ENCODE assay signal across 8 mouse cellular contexts in the genomic region with DNA sequence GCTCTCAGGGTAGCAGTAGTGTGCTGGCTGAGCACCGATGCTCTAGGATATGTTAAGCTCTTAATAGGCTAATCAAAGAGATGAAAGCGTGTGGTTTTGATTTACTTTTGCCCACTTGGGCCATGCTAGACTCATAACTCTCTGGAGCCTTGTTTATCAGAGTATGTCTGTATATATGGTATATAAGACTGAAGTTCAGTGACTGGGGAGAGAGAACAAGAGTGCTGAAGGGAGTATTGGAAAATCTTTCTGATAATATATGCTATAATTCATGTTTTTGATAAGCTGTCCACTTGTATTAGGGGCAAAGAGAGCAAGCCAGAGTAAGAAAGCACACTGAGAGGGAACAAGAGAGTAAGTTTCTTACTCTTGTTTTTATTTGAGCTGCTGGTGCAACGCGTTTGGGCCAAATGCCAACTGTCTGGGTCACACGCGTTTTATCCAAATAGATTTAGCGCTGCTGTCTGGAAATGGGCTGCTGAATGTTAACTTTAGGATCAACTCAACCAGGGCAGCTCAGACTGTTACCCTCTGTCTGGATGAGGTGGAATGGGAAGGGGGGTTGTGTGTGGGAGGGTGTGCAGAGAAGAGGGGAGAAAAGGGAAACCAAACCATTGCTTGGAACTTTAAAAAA. TPM values are rescaled to one million over a fixed set of nuclear protein-coding genes. Genes with fewer than 3 reads are reported as not detected.
DNase-seq lines count a peak whose midpoint lies in the region; ATAC-seq and TF ChIP-seq lines count a peak whose summit lies in the region.

No protein-coding gene starts in this region.

- no peak for TF ChIP-seq EP300 in stomach, postnatal 0 days (optimal IDR thresholded peaks at IDR 0.05)

- H3K4me3 ChIP-seq in intestine, embryonic 15.5 days (replicated peaks): peak overlapping the region; percentile 40
- H3K4me3 ChIP-seq in limb, embryonic 15.5 days: peak overlapping the region; percentile 47
- peak overlapping the region; percentile 43 for H3K4me3 ChIP-seq in midbrain, embryonic 13.5 days (replicated peaks)
- peak overlapping the region; percentile 53 for H3K4me3 ChIP-seq in stomach, postnatal 0 days (ENCODE audit: low read depth, low read length)

- H3K36me3 ChIP-seq in intestine, embryonic 15.5 days: no peaks in the 10 kb centered on the region
- no peaks in the 10 kb centered on the region for H3K36me3 ChIP-seq in limb, embryonic 15.5 days
- H3K36me3 ChIP-seq in midbrain, embryonic 13.5 days: no peaks in the 10 kb centered on the region
- H3K36me3 ChIP-seq in stomach, postnatal 0 days (ENCODE audit: control insufficient read depth, insufficient read depth, low read length): no peaks in the 10 kb centered on the region

- H3K4me2 ChIP-seq in intestine, embryonic 15.5 days (replicated peaks): peak overlapping the region; percentile 75
- H3K4me2 ChIP-seq in limb, embryonic 15.5 days: peak overlapping the region; percentile 55
- peak overlapping the region; percentile 64 for H3K4me2 ChIP-seq in midbrain, embryonic 13.5 days (replicated peaks)
- peak overlapping the region; percentile 74 for H3K4me2 ChIP-seq in stomach, postnatal 0 days (replicated peaks; ENCODE audit: low read depth)

- 3% methylated on average over 7 of the region's 7 CpGs for WGBS in intestine, embryonic 15.5 days
- WGBS in limb, embryonic 15.5 days: under 1% methylated on average over 7 of the region's 7 CpGs
- whole genome bisulfite sequencing in midbrain, embryonic 13.5 days: under 1% methylated on average over 7 of the region's 7 CpGs
- WGBS in stomach, postnatal 0 days: 0% methylated on average over 7 of the region's 7 CpGs

- DNase-seq in 3134 (ENCODE audit: extremely low read depth, insufficient read length, low spot score): peak; percentile 21
- DNase-seq in adrenal gland, adult 18-20 months (ENCODE audit: low spot score in 2 of 2): peak; percentile 70 to 71
- DNase-seq in embryo, embryonic 11 days: peak; percentile 70
- peak; percentile 54 for DNase-seq in stomach, postnatal 0 days (ENCODE audit: low spot score)

- no peak for TF ChIP-seq CTCF in stomach, postnatal 0 days (IDR thresholded peaks at IDR 0.05; ENCODE audit: low read depth)

- H3K27me3 ChIP-seq in intestine, embryonic 15.5 days (replicated peaks): no peaks in the 10 kb centered on the region
- no peaks in the 10 kb centered on the region for H3K27me3 ChIP-seq in limb, embryonic 15.5 days
- H3K27me3 ChIP-seq in midbrain, embryonic 13.5 days: no peaks in the 10 kb centered on the region
- no peaks in the 10 kb centered on the region for H3K27me3 ChIP-seq in stomach, postnatal 0 days (ENCODE audit: control insufficient read depth, insufficient read depth, low read length)

- no peaks in the 10 kb centered on the region for H3K4me1 ChIP-seq in intestine, embryonic 15.5 days (replicated peaks)
- H3K4me1 ChIP-seq in limb, embryonic 15.5 days: 0 out of 2 replicates have a peak, but pooled peaks cover 2% of the 10 kb centered on the region
- peaks cover 31% of the 10 kb centered on the region for H3K4me1 ChIP-seq in midbrain, embryonic 13.5 days (replicated peaks)
- H3K4me1 ChIP-seq in stomach, postnatal 0 days (replicated peaks; ENCODE audit: control insufficient read depth, insufficient read depth): no peaks in the 10 kb centered on the region

- 0 out of 2 replicates have a peak, but pooled peaks have one; percentile 12 for ATAC-seq in granulocyte monocyte progenitor cell, adult 5-6 weeks (replicated peaks; ENCODE audit: poor library complexity, severe bottlenecking)
- ATAC-seq in intestine, embryonic 15.5 days: peak; percentile 55; the same call in 1 of the 2 replicates
- ATAC-seq in limb, embryonic 15.5 days (ENCODE audit: insufficient number of reproducible peaks, low FRiP score, low TSS enrichment, low read depth): peak; percentile 60; the same call in 1 of the 2 replicates
- ATAC-seq in midbrain, embryonic 13.5 days: peak; percentile 70
- no peak; the same call in 1 of the 2 replicates for ATAC-seq in stomach, postnatal 0 days (ENCODE audit: low FRiP score, low TSS enrichment)

- H3K27ac ChIP-seq in intestine, embryonic 15.5 days: peak overlapping the region; percentile 73
- H3K27ac ChIP-seq in limb, embryonic 15.5 days: peak overlapping the region; percentile 90
- peak overlapping the region; percentile 62 for H3K27ac ChIP-seq in midbrain, embryonic 13.5 days
- H3K27ac ChIP-seq in stomach, postnatal 0 days (replicated peaks): peak overlapping the region; percentile 69

- H3K9ac ChIP-seq in intestine, embryonic 15.5 days: 0 out of 2 replicates have a peak overlapping the region, but pooled peaks have one; percentile 4
- H3K9ac ChIP-seq in limb, embryonic 15.5 days: peak overlapping the region; percentile 36
- peak overlapping the region; percentile 53 for H3K9ac ChIP-seq in midbrain, embryonic 13.5 days (replicated peaks)
- 0 out of 2 replicates have a peak overlapping the region, but pooled peaks have one; percentile 35 for H3K9ac ChIP-seq in stomach, postnatal 0 days (ENCODE audit: low read length)

- H3K9me3 ChIP-seq in intestine, embryonic 15.5 days: no peaks in the 10 kb centered on the region
- no peaks in the 10 kb centered on the region for H3K9me3 ChIP-seq in limb, embryonic 15.5 days
- no peaks in the 10 kb centered on the region for H3K9me3 ChIP-seq in midbrain, embryonic 13.5 days
- H3K9me3 ChIP-seq in stomach, postnatal 0 days (ENCODE audit: control insufficient read depth, low read length): no peaks in the 10 kb centered on the region

RNA-seq across cellular contexts. Expression of gene Adamts6, which starts 0.7 kb away (rescaled TPM):
- total RNA-seq in adrenal gland, adult 18-20 months (2021): 1 to 10 TPM; 1.5 to 2.0 TPM
- 1.5 and 2.0 TPM in 2 replicates for total RNA-seq in granulocyte monocyte progenitor cell, adult 5-6 weeks (2014; fragmentation: Nextera tagmentation)
- total RNA-seq in granulocyte monocyte progenitor cell, adult 5-6 weeks (2017): 2.5 and 3.8 TPM in 2 replicates
- 1.7 and 2.1 TPM in 2 replicates for polyA plus RNA-seq in intestine, embryonic 15.5 days (2015; fragmentation: Nextera tagmentation; extraction: Ambion mirVana)
- polyA plus RNA-seq in limb, embryonic 15.5 days (2015; fragmentation: Nextera tagmentation; extraction: Ambion mirVana): 2.4 and 3.0 TPM in 2 replicates
- polyA plus RNA-seq in midbrain, embryonic 13.5 days (2015; fragmentation: Nextera tagmentation; extraction: Ambion mirVana): 1.9 TPM in 2 replicates
- 0.56 and 0.78 TPM in 2 replicates for polyA plus RNA-seq in stomach, postnatal 0 days (2015; fragmentation: Nextera tagmentation; extraction: Ambion mirVana)

RNA-seq across cellular contexts. Expression of gene Ppwd1, which starts 59.7 kb away (rescaled TPM):
- total RNA-seq in adrenal gland, adult 18-20 months (2021): 10 to 100 TPM; 13.1 to 13.3 TPM
- 28.0 and 32.5 TPM in 2 replicates for total RNA-seq in granulocyte monocyte progenitor cell, adult 5-6 weeks (2014; fragmentation: Nextera tagmentation)
- total RNA-seq in granulocyte monocyte progenitor cell, adult 5-6 weeks (2017): 37.9 and 44.2 TPM in 2 replicates
- polyA plus RNA-seq in intestine, embryonic 15.5 days (2015; fragmentation: Nextera tagmentation; extraction: Ambion mirVana): 12.9 and 14.8 TPM in 2 replicates
- polyA plus RNA-seq in limb, embryonic 15.5 days (2015; fragmentation: Nextera tagmentation; extraction: Ambion mirVana): 13.2 and 15.2 TPM in 2 replicates
- 9.1 and 10.1 TPM in 2 replicates for polyA plus RNA-seq in midbrain, embryonic 13.5 days (2015; fragmentation: Nextera tagmentation; extraction: Ambion mirVana)
- 6.1 TPM in 2 replicates for polyA plus RNA-seq in stomach, postnatal 0 days (2015; fragmentation: Nextera tagmentation; extraction: Ambion mirVana)

RNA-seq across cellular contexts. Expression of gene Cenpk, which starts 59.9 kb away (rescaled TPM):
- 1 to 10 TPM; 1.6 to 1.8 TPM for total RNA-seq in adrenal gland, adult 18-20 months (2021)
- 40.9 and 45.5 TPM in 2 replicates for total RNA-seq in granulocyte monocyte progenitor cell, adult 5-6 weeks (2014; fragmentation: Nextera tagmentation)
- 92.4 and 124 TPM in 2 replicates for total RNA-seq in granulocyte monocyte progenitor cell, adult 5-6 weeks (2017)
- polyA plus RNA-seq in intestine, embryonic 15.5 days (2015; fragmentation: Nextera tagmentation; extraction: Ambion mirVana): 48.7 and 59.0 TPM in 2 replicates
- polyA plus RNA-seq in limb, embryonic 15.5 days (2015; fragmentation: Nextera tagmentation; extraction: Ambion mirVana): 47.5 and 60.2 TPM in 2 replicates
- polyA plus RNA-seq in midbrain, embryonic 13.5 days (2015; fragmentation: Nextera tagmentation; extraction: Ambion mirVana): 28.1 and 36.5 TPM in 2 replicates
- polyA plus RNA-seq in stomach, postnatal 0 days (2015; fragmentation: Nextera tagmentation; extraction: Ambion mirVana): 23.1 and 27.5 TPM in 2 replicates
